8 mouse cellular contexts compared by ENCODE assay signal in genomic region chr8:106935899-106936477, GRCm38 (mm10). TPM values are rescaled to one million over a fixed set of nuclear protein-coding genes. Genes with fewer than 3 reads are reported as not detected.
DNase-seq lines count a peak whose midpoint lies in the region; ATAC-seq and TF ChIP-seq lines count a peak whose summit lies in the region.

No protein-coding gene starts in this region.

- peak overlapping the region; percentile 80 for H3K9ac ChIP-seq in forebrain, embryonic 14.5 days (ENCODE audit: low read length)
- peak overlapping the region; percentile 92 for H3K9ac ChIP-seq in hindbrain, embryonic 13.5 days

- WGBS in forebrain, embryonic 14.5 days = under 1% methylated on average over 56 of the region's 76 CpGs
- under 1% methylated on average over 72 of the region's 76 CpGs for WGBS in hindbrain, embryonic 13.5 days
- WGBS in macrophage (ENCODE audit: missing documents) = under 1% methylated on average over 74 of the region's 76 CpGs

- ATAC-seq in G1E (ENCODE audit: extremely low read depth, insufficient number of reproducible peaks, low FRiP score, poor library complexity, severe bottlenecking) = no peak
- peak; percentile 72 for ATAC-seq in forebrain, embryonic 14.5 days
- ATAC-seq in hindbrain, embryonic 13.5 days (ENCODE audit: low FRiP score) = peak; percentile 72

- H3K4me2 ChIP-seq in forebrain, embryonic 14.5 days (ENCODE audit: low read length) = peak overlapping the region; percentile 95
- H3K4me2 ChIP-seq in hindbrain, embryonic 13.5 days = peak overlapping the region; percentile 88

- peaks cover 8% of the 10 kb centered on the region for H3K36me3 ChIP-seq in G1E (replicated peaks)
- no peaks in the 10 kb centered on the region for H3K36me3 ChIP-seq in forebrain, embryonic 14.5 days (ENCODE audit: control insufficient read depth, insufficient read depth, low read length)
- no peaks in the 10 kb centered on the region for H3K36me3 ChIP-seq in hindbrain, embryonic 13.5 days
- H3K36me3 ChIP-seq in macrophage (ENCODE audit: inconsistent target) = no peaks in the 10 kb centered on the region

- peak; percentile 68 for DNase-seq in G1E (ENCODE audit: low spot score)
- peak; percentile 49 for DNase-seq in brain, embryonic 14.5 days (ENCODE audit: low read depth)
- DNase-seq in forebrain, embryonic 14.5 days (ENCODE audit: low spot score) = peak; percentile 42
- DNase-seq in left cerebral cortex, adult 2 months (ENCODE audit: extremely low spot score in 1 of 2, low spot score in 2 of 2) = peak; percentile 44 to 52
- DNase-seq in right cerebral cortex, adult 18-20 months = peak; percentile 39
- DNase-seq in urinary bladder, postnatal 14 days (ENCODE audit: low spot score) = peak; percentile 60

- peaks cover 47% of the 10 kb centered on the region for H3K79me2 ChIP-seq in macrophage (ENCODE audit: inconsistent target)

- H3K9me3 ChIP-seq in G1E (replicated peaks) = no peaks in the 10 kb centered on the region
- H3K9me3 ChIP-seq in forebrain, embryonic 14.5 days (replicated peaks; ENCODE audit: control insufficient read depth, low read length) = no peaks in the 10 kb centered on the region
- no peaks in the 10 kb centered on the region for H3K9me3 ChIP-seq in hindbrain, embryonic 13.5 days

- intact Hi-C loops in left cerebral cortex, adult 2 months (cut with DNase I) = loop anchor here (2.0 to 5.0 kb wide), 2 partner anchors 46 to 67 kb away; no protein-coding TSS in a partner anchor

- peak overlapping the region; percentile 85 for H3K27ac ChIP-seq in forebrain, embryonic 14.5 days (ENCODE audit: low read depth, low read length)
- peak overlapping the region; percentile 93 for H3K27ac ChIP-seq in hindbrain, embryonic 13.5 days
- peak overlapping the region; percentile 93 for H3K27ac ChIP-seq in left cerebral cortex, adult 2 months
- peak overlapping the region; percentile 57 for H3K27ac ChIP-seq in macrophage

- H3K27me3 ChIP-seq in G1E (ENCODE audit: insufficient read depth, low read length) = peaks cover 3% of the 10 kb centered on the region
- peaks cover 27% of the 10 kb centered on the region for H3K27me3 ChIP-seq in forebrain, embryonic 14.5 days (replicated peaks; ENCODE audit: control insufficient read depth, insufficient read depth, low read length)
- peaks cover 26% of the 10 kb centered on the region for H3K27me3 ChIP-seq in hindbrain, embryonic 13.5 days

- no peak for TF ChIP-seq CTCF in G1E (IDR thresholded peaks at IDR 0.05; ENCODE audit: low read depth, low read length)
- no peak for TF ChIP-seq CTCF in brain, embryonic 14.5 days (IDR thresholded peaks at IDR 0.05; ENCODE audit: borderline replicate concordance, extremely low read depth, insufficient read depth, insufficient read length)
- TF ChIP-seq CTCF in left cerebral cortex, adult 2 months (IDR thresholded peaks at IDR 0.05) = no peak; the same call in 1 of the 2 replicates

- peak overlapping the region; percentile 86 for H3K4me3 ChIP-seq in G1E (ENCODE audit: low read depth, low read length)
- peak overlapping the region; percentile 73 for H3K4me3 ChIP-seq in forebrain, embryonic 14.5 days (ENCODE audit: low read depth, low read length)
- H3K4me3 ChIP-seq in hindbrain, embryonic 13.5 days = peak overlapping the region; percentile 91
- peak overlapping the region; percentile 78 for H3K4me3 ChIP-seq in left cerebral cortex, adult 2 months
- peak overlapping the region; percentile 67 for H3K4me3 ChIP-seq in macrophage (ENCODE audit: inconsistent target)

- H3K4me1 ChIP-seq in G1E (ENCODE audit: insufficient read depth, low read depth, low read length) = peaks cover 40% of the 10 kb centered on the region
- H3K4me1 ChIP-seq in forebrain, embryonic 14.5 days (ENCODE audit: control insufficient read depth, insufficient read depth, low read length) = peaks cover 15% of the 10 kb centered on the region
- peaks cover 34% of the 10 kb centered on the region for H3K4me1 ChIP-seq in hindbrain, embryonic 13.5 days (replicated peaks)

- TF ChIP-seq POLR2A in brain, embryonic 14.5 days (IDR thresholded peaks at IDR 0.05; ENCODE audit: borderline replicate concordance, extremely low read depth, insufficient read depth, insufficient read length, poor library complexity, severe bottlenecking) = no peak

RNA-seq across cellular contexts. Expression of gene Sntb2, which starts 0.4 kb away (rescaled TPM):
- total RNA-seq in G1E (2014; fragmentation: Nextera tagmentation) (6.5 and 7.2 TPM in 2 replicates), G1E (2017) (8.9 and 9.4 TPM in 2 replicates)
- polyA plus RNA-seq in G1E (2012) (8.1 and 9.1 TPM in 2 replicates), macrophage (2018) (7.2 to 10.1 TPM (median 8.4 TPM) in 3 replicates)
- polyA plus RNA-seq in brain, embryonic 14.5 days (2012; rRNA removed) = 4.0 and 5.7 TPM in 2 replicates
- 2.3 and 2.9 TPM in 2 replicates for polyA plus RNA-seq in forebrain, embryonic 14.5 days (2014; fragmentation: Nextera tagmentation; extraction: Ambion mirVana)
- 5.9 and 7.9 TPM in 2 replicates for polyA plus RNA-seq in hindbrain, embryonic 13.5 days (2015; fragmentation: Nextera tagmentation; extraction: Ambion mirVana)
- 10 to 100 TPM; 20.2 to 26.5 TPM for total RNA-seq in left cerebral cortex, adult 2 months (2021)
- 10 to 100 TPM; 18.2 to 50.8 (median 32.8) TPM for total RNA-seq in macrophage (2018; cell fraction: chromatin; rRNA removed)
- total RNA-seq in macrophage (2018; cell fraction: cytosol; rRNA removed) = 10 to 100 TPM in 24 of 26 experiments, 1 to 10 TPM in 2; 9.7 to 18.9 (median 13.0) TPM
- 10 to 100 TPM; 16.4 to 48.6 (median 27.7) TPM for total RNA-seq in macrophage (2018; cell fraction: nucleus; rRNA removed)

RNA-seq across cellular contexts. Expression of gene Utp4, which starts 42.6 kb away (rescaled TPM):
- total RNA-seq in G1E (2014; fragmentation: Nextera tagmentation) = 158 and 180 TPM in 2 replicates
- 75.8 and 79.9 TPM in 2 replicates for total RNA-seq in G1E (2017)
- polyA plus RNA-seq in G1E (2012) = 23.9 and 30.7 TPM in 2 replicates
- polyA plus RNA-seq in brain, embryonic 14.5 days (2012; rRNA removed) = 32.4 and 40.2 TPM in 2 replicates
- 52.7 and 55.2 TPM in 2 replicates for polyA plus RNA-seq in forebrain, embryonic 14.5 days (2014; fragmentation: Nextera tagmentation; extraction: Ambion mirVana)
- polyA plus RNA-seq in hindbrain, embryonic 13.5 days (2015; fragmentation: Nextera tagmentation; extraction: Ambion mirVana) = 45.5 and 47.3 TPM in 2 replicates
- 10 to 100 TPM; 36.4 to 39.4 TPM for total RNA-seq in left cerebral cortex, adult 2 months (2021)
- 10 to 100 TPM in 14 of 26 experiments, 1 to 10 TPM in 12; 4.5 to 21.0 (median 11.2) TPM for total RNA-seq in macrophage (2018; cell fraction: chromatin; rRNA removed)
- 10 to 100 TPM in 21 of 26 experiments, 1 to 10 TPM in 5; 7.4 to 15.2 (median 11.8) TPM for total RNA-seq in macrophage (2018; cell fraction: cytosol; rRNA removed)
- total RNA-seq in macrophage (2018; cell fraction: nucleus; rRNA removed) = 10 to 100 TPM in 9 of 26 experiments, 1 to 10 TPM in 17; 4.2 to 27.6 (median 7.8) TPM
- 10.0 to 27.2 TPM (median 15.8 TPM) in 3 replicates for polyA plus RNA-seq in macrophage (2018)
